Mouse (Mus musculus) olfactory bulb, adult 2 months (tissue): ENCODE results near the gene Foxn4. TPM values are rescaled to one million over a fixed set of nuclear protein-coding genes. Genes with fewer than 3 reads are reported as not detected.

ENCODE experiments used
- H3K27ac ChIP-seq: fragments of 200-500 bp; 2 replicates; pipeline ENCODE4 v1.5.1; 2012; ENCODE audit warnings: low read depth, low read length; ENCODE audit not compliant: insufficient read depth
- H3K4me1 ChIP-seq: fragments of 200-500 bp; 2 replicates; pipeline ENCODE4 v1.6.1; 2012; ENCODE audit warnings: low read length; ENCODE audit not compliant: control insufficient read depth, insufficient read depth
- H3K4me3 ChIP-seq: fragments of 200-500 bp; 2 replicates; pipeline ENCODE4 v1.5.1; 2012; ENCODE audit warnings: mild to moderate bottlenecking, low read depth, low read length, moderate library complexity; ENCODE audit not compliant: insufficient read depth
- CTCF ChIP-seq: fragments of 200-500 bp; IDR thresholded peaks from 2 replicates; pipeline ENCODE4 v1.5.1; 2012; ENCODE audit warnings: low read depth, mild to moderate bottlenecking, low read length, moderate library complexity; ENCODE audit not compliant: insufficient read depth
- POLR2A ChIP-seq: fragments of 200-500 bp; IDR thresholded peaks from 2 replicates; pipeline ENCODE4 v1.6.1; 2012; ENCODE audit warnings: mild to moderate bottlenecking, low read depth, low read length, moderate library complexity; ENCODE audit not compliant: insufficient read depth
- WGBS: fragments of 180-500 bp; shearing (Covaris S2); methylation state at CpG from one replicate; pipeline ENCODE4 v1.1.7; 2018; 5-methylcytosine and 5-hydroxymethylcytosine counted together
- polyA plus RNA-seq: library from polyadenylated mRNA; stranded (reverse); fragments of >200 nt; gene quantifications from 2 replicates; pipeline ENCODE4 v1.2.4, GENCODE M21; 2012; ENCODE audit warnings: low replicate concordance; ENCODE audit not compliant: missing spikeins, insufficient read depth, insufficient read length

The Foxn4 gene
- polyA plus RNA-seq, 1 experiment, result not detected

DNA sequence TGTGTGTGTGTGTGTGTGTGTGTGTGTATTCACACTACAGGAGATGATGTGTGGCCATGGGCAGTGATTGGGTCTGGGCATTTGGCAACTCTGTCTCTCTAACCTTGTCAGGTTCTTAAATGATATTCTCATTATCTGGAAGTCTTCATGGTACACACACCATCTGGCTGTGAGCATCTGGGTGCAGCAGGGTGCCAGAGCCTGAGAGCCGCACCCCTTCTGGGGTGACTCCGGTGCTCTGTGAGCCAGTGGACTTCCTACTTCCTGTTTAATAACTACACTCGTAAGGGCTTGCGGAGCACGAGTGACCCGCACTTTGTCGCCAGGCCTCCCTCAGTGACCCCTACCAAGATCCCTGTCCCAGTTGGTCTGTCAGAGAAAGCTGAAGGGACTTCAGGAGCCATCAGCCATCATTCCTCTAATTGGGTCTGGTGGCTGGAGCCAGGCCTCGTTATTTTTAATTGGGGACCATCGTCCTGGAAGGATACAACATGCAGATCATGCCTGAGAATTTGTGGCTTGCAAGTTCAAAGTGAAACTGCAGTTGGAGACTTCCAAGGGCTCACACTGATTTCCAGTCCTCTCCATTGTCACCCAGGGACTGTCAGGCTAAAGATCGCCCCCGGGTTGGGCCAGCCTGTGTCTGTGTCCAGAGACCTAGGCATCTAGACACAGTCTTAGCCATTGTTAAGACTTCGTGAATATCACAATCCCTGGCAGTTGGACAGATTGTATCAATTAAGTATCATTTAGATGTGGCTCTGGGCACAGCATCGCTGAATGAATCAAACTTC lies 11.2 kb upstream of the Foxn4 start:
- no peak overlapping the region for H3K27ac ChIP-seq
- H3K4me1 ChIP-seq, result peaks cover 13% of the 10 kb centered on the region
- H3K4me3 ChIP-seq, result no peak overlapping the region
- 41% methylated on average over 13 of the region's 13 CpGs for WGBS
- TF ChIP-seq POLR2A (no peak), CTCF (no peak)

DNA sequence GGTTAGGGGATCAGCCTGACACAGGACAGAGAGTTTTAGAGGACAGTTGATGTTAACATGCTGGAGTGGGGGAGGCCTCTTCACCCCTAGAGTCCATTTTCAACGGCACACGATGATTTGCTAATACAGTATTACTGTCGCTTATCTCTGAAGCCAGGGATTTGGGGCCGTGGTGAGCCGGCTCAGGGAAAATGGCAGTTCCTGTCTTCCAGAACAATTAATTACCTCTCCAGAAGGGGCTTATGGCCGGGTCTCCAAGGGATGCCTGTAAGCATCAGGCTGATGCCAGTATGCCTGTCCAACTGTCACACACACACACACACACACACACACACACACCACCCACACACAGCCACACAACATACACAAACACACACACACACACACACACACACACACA lies 8.7 kb upstream of the Foxn4 start:
- TF ChIP-seq CTCF (no peak), POLR2A (no peak)
- WGBS, result 80% methylated on average over 6 of the region's 6 CpGs
- peaks cover 6% of the 10 kb centered on the region for H3K4me1 ChIP-seq

DNA sequence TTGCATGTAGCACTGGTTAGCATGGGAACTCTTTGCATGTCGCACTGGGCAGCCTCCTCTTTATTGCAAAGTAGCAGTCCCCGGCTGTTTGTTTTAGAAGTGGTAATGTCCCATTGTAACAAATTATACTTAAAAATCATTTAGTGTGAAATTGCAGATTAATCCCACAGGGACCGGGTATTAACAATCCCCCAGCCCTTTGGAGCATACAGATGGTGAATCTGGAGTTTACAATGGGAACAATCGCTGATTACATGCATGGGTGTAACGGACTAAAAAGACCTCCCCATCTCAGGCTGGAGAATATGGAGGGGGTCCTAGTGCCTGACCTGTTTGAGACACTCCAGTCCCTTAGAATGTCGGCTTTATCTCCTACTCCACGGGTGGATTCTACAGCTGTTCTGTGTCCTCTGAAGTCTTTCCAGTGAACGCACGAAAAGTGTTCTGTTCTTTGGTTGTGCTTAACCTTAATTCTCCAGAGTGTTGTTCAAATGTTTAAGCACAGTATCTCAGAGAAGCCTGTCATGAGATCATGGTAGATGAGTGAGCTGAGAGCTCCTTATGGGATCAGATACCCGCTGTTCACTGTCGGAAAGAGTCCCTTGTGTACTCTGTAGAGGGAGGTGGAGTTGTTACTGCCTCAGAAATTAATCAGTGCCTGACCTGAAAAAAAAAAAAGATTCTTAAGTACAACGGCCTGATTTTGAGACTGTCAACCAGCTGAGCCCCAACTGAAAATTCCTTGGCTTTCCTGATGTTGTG lies 6.0 kb upstream of the Foxn4 start:
- TF ChIP-seq CTCF (no peak), POLR2A (no peak)
- WGBS, result 40% methylated on average over 12 of the region's 12 CpGs
- H3K4me3 ChIP-seq, result no peak overlapping the region
- peaks cover under 1% of the 10 kb centered on the region; the same call in 1 of the 2 replicates for H3K4me1 ChIP-seq
- no peak overlapping the region for H3K27ac ChIP-seq

More for the DNA sequence above, 8.7 kb upstream of the Foxn4 start:
- Histone ChIP-seq H3K4me3 (no peak overlapping the region), H3K27ac (no peak overlapping the region)

DNA sequence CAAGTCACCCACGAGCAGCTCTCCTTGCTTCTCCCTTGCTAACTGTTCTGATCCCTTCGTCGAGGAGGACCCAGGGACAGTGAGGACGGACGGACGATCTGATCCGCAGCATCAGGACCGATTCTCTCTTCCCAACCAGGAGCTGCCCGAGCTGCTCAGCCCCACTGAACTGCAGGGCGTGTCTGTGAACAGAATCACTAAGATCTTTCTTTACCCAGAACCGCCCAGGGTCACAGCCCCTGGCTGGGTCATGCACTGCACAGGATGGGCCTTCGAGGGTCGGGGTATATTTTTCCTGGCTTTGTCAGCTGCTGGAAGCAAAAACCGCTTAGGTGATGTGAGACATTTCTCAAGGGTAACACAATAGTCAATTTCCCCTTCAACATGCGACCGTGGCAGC lies 2.4 kb upstream of the Foxn4 start:
- Histone ChIP-seq H3K27ac (no peak overlapping the region), H3K4me3 (no peak overlapping the region), H3K4me1 (peaks cover 15% of the 10 kb centered on the region; the same call in 1 of the 2 replicates)
- 63% methylated on average over 16 of the region's 16 CpGs for WGBS
- TF ChIP-seq CTCF (no peak), POLR2A (no peak)

DNA sequence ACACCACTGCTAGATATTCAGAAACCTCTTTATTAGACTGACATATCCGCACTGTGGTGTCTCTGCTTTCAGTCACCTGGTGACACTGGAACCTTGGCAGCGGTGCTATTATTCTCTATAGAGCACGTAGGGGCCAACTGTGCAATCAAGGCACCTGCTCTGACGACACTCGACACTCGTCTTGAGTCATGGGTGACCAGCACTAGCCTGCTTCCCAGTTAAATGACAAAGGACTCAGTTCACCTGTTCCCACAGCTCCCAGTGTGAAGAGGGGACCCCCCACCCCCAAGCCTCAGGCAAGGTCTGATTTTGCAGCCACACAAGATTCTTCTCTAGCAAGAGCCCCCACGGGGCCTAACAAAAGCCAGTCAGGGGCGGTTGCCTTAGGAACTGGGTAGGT lies 1.7 kb upstream of the Foxn4 start:
- 58% methylated on average over 8 of the region's 8 CpGs for WGBS
- no peak for TF ChIP-seq POLR2A
- TF ChIP-seq CTCF, result no peak
- Histone ChIP-seq H3K4me1 (peaks cover 20% of the 10 kb centered on the region; the same call in 1 of the 2 replicates), H3K27ac (no peak overlapping the region), H3K4me3 (no peak overlapping the region)

DNA sequence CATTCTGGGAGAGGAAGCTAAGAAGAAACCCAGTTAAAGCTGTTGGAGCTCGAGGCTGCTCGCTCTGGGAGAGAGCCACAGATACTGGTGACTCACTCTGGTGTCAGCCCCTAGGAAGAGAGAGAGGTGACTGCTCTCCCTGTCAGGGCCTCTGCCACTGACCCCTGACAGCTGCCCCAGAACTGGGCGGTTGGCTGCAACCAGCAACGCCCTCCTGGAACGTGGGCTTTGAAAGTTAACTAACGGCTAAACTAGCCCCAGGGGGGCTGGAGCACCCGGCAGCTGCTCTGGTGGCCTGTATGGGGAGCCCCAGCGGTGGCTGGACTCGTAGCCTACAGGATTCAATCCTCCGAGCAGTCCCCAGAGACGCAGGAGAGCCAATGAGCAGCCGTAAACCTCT lies 3.6 kb downstream of the Foxn4 start:
- Histone ChIP-seq H3K4me3 (no peak overlapping the region), H3K27ac (no peak overlapping the region), H3K4me1 (peaks cover 42% of the 10 kb centered on the region)
- 40% methylated on average over 12 of the region's 12 CpGs for WGBS
- TF ChIP-seq CTCF, result no peak
- TF ChIP-seq POLR2A, result no peak

DNA sequence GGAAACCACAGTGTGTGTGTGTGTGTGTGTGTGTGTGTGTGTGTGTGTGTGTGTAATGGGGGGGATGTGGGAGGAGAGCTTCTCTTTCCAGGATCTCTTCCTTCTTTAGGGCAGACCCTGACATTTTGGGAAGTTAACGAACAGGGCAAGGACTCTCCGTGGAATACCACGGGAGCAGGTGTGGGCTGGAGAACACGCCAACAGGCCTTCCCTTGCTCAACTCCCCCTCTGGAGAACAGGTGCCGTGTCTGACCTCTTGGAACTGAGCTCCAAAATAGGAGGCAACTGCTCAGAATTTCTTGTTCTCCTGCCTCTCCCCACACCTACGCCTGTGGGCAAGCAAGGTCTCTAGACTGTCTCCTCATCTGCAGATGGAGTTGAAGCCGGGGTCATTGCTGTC lies 4.1 kb downstream of the Foxn4 start:
- WGBS, result 53% methylated on average over 7 of the region's 7 CpGs
- no peak overlapping the region for H3K27ac ChIP-seq
- peaks cover 42% of the 10 kb centered on the region for H3K4me1 ChIP-seq
- TF ChIP-seq POLR2A (no peak), CTCF (no peak)
- no peak overlapping the region for H3K4me3 ChIP-seq

DNA sequence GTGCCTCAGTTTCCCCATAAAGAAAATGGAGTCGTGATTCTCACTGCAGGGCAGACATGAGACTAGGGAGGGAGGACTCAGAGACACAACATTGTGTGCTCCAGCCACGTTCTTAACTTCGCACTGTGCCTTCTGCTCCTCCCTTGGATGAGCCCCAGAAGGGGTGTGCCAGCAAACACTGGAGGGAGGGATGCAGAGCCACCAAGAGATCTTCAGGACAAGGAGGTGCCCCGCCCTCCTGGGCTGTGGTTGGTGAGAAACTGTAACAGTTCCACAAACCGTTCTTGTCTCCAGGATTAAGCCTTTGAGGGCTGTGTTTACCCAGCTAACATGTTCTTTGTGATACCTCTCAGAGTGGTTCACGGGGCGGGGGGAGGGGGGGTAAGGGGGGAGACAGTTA lies 5.0 kb downstream of the Foxn4 start:
- Histone ChIP-seq H3K27ac (no peak overlapping the region), H3K4me1 (peaks cover 35% of the 10 kb centered on the region), H3K4me3 (no peak overlapping the region)
- no peak for TF ChIP-seq POLR2A
- no peak for TF ChIP-seq CTCF
- 14% methylated on average over 7 of the region's 7 CpGs for WGBS

DNA sequence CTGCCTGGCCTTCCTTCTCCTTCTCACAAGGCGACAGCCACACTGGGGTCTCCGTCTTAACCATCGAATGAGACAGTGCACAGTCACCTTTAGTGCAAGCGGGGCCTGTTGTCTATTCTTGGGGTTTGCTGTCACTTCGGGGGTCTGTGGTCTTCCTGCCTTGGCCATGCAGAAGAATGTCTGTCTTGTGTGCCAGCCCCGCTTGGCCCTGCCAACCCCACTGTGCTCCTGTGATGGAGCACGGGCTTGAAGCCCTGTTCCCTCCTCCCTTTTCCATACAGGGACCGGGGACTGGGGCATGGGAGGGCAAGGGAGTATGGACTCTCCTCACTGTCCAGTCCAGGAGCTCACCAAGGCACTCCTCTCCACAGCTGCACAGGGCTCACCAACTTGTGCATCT lies 8.8 kb downstream of the Foxn4 start:
- 78% methylated on average over 8 of the region's 8 CpGs for WGBS
- no peak overlapping the region for H3K4me3 ChIP-seq
- no peak overlapping the region for H3K27ac ChIP-seq
- peaks cover 16% of the 10 kb centered on the region for H3K4me1 ChIP-seq
- TF ChIP-seq CTCF, result no peak
- no peak for TF ChIP-seq POLR2A
